Mouse (Mus musculus) liver, postnatal 0 days (tissue): ENCODE measurements around the gene Ccdc3. TPM values are rescaled to one million over a fixed set of nuclear protein-coding genes. Genes with fewer than 3 reads are reported as not detected.
A peak's percentile ranks its signal among the peaks of the same experiment; 100 is the strongest.

Source experiments
- ATAC-seq: fragments of 200-750 bp; cut with Nextera tagmentation; 2 replicates; pipeline ENCODE4 v1.8.0; 2017; ENCODE audit warnings: mild to moderate bottlenecking, moderate library complexity
- DNase-seq: peaks from one replicate; pipeline ENCODE4 v3.0.0-alpha.2; 2016
- H3K27ac ChIP-seq: fragments of 300-500 bp; sonication (generic); 2 replicates; pipeline ENCODE4 v1.5.1; 2014; ENCODE audit warnings: antibody characterized with exemption, moderate library complexity, mild to moderate bottlenecking, low read depth
- H3K27me3 ChIP-seq: fragments of 300-500 bp; sonication (generic); 2 replicates; pipeline ENCODE4 v1.6.1; 2014; ENCODE audit warnings: low read length, control low read depth, mixed read lengths; ENCODE audit not compliant: insufficient read depth
- H3K36me3 ChIP-seq: fragments of 300-500 bp; sonication (generic); replicated peaks from 2 replicates; pipeline ENCODE4 v1.6.1; 2014; ENCODE audit warnings: mild to moderate bottlenecking, control low read depth, low read length, moderate library complexity, mixed read lengths; ENCODE audit not compliant: insufficient read depth
- H3K4me1 ChIP-seq: fragments of 300-500 bp; sonication (generic); 2 replicates; pipeline ENCODE4 v1.6.1; 2014; ENCODE audit warnings: antibody characterized with exemption, mild to moderate bottlenecking, control low read depth; ENCODE audit not compliant: insufficient read depth
- H3K4me2 ChIP-seq: fragments of 300-500 bp; sonication (generic); 2 replicates; pipeline ENCODE4 v1.6.1; 2014; ENCODE audit warnings: low read depth, mild to moderate bottlenecking, low read length, moderate library complexity, mixed read lengths
- H3K4me3 ChIP-seq: fragments of 300-500 bp; sonication (generic); 2 replicates; pipeline ENCODE4 v1.5.1; 2014; ENCODE audit warnings: low read depth, low read length
- H3K9ac ChIP-seq: fragments of 300-500 bp; sonication (generic); replicated peaks from 2 replicates; pipeline ENCODE4 v1.6.1; 2014; ENCODE audit warnings: mild to moderate bottlenecking, moderate library complexity
- H3K9me3 ChIP-seq: fragments of 300-500 bp; sonication (generic); 2 replicates; pipeline ENCODE4 v1.6.1; 2016; ENCODE audit warnings: mild to moderate bottlenecking, control low read depth, low read length, mixed read lengths
- CTCF ChIP-seq: sonication (generic); IDR thresholded peaks from 2 replicates; pipeline ENCODE4 v1.5.1; 2016; ENCODE audit warnings: antibody characterized with exemption, low read depth
- EP300 ChIP-seq: IDR thresholded peaks from 2 replicates; pipeline ENCODE4 v1.6.1; 2016; ENCODE audit warnings: antibody characterized with exemption, low read depth, mild to moderate bottlenecking
- WGBS: fragments of 180-500 bp; shearing (Covaris S2); extraction: QIAGEN DNeasy Blood & Tissue Kit; methylation state at CpG from one replicate; pipeline ENCODE4 v1.1.7; 2014; ENCODE audit not compliant: insufficient replicate concordance; 5-methylcytosine and 5-hydroxymethylcytosine counted together
- polyA plus RNA-seq: library from polyadenylated mRNA; unstranded; fragments of >200 nt; fragmentation: Nextera tagmentation; extraction: Ambion mirVana; gene quantifications from 2 replicates; pipeline ENCODE4 v1.2.1, GENCODE M21; 2015

Gene Ccdc3
- polyA plus RNA-seq, 1 experiment from 2014 or later, result 2.6 TPM

DNA sequence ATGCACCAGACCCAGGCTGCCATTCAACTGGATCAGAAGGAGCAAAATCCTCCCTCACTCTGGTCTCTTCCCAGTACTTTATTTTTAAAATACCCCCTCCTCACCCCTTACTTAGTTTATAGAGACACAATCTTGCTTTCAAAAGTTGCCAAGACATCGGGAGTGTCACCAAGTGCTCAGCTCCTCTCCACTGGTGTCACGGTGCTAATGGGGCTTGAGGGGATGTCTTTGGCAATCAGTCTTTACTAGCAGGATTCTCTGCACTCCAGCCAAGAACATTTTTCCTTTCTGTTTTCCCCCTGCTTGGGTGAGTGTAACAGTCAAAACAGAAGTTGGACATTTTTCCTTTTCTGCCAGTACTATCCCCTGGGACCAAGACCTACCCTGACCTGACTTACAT, 10.3 kb downstream of the Ccdc3 start:
- H3K4me3 ChIP-seq, result no peak overlapping the region
- 81% methylated on average over 2 of the region's 2 CpGs for WGBS
- no peaks in the 10 kb centered on the region for H3K9me3 ChIP-seq
- no peak overlapping the region for H3K27ac ChIP-seq
- H3K4me1 ChIP-seq, result no peaks in the 10 kb centered on the region
- no peak overlapping the region for H3K9ac ChIP-seq
- H3K4me2 ChIP-seq, result no peak overlapping the region
- DNase-seq, result no peak
- no peak for TF ChIP-seq EP300
- TF ChIP-seq CTCF, result no peak
- no peaks in the 10 kb centered on the region for H3K36me3 ChIP-seq
- no peaks in the 10 kb centered on the region for H3K27me3 ChIP-seq
- no peak for ATAC-seq

DNA sequence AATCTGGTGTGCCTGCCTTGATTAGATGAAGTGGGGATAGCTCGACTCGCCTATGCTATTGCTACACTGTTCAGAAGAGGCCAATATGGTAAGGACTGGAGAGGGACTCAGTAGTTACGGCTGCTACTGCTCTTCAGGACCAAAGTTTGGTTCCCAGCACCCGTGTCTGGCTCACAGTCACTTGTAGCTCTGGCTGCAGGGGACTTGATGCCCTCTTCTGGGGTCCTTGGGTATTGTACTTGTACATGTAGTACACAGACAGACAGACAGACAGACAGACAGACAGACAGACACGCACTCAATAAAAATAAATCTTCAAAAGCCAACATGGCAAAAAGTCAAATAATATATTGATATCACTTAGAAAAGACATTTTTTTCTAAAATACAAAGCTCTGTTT, 17.1 kb downstream of the Ccdc3 start:
- Histone ChIP-seq H3K9ac (no peak overlapping the region), H3K4me3 (no peak overlapping the region), H3K4me1 (no peaks in the 10 kb centered on the region), H3K4me2 (no peak overlapping the region), H3K27ac (no peak overlapping the region), H3K36me3 (no peaks in the 10 kb centered on the region), H3K27me3 (no peaks in the 10 kb centered on the region), H3K9me3 (no peaks in the 10 kb centered on the region)
- no peak for ATAC-seq
- no peak for TF ChIP-seq EP300
- no peak for TF ChIP-seq CTCF
- 81% methylated on average over 5 of the region's 5 CpGs for WGBS
- DNase-seq, result no peak

DNA sequence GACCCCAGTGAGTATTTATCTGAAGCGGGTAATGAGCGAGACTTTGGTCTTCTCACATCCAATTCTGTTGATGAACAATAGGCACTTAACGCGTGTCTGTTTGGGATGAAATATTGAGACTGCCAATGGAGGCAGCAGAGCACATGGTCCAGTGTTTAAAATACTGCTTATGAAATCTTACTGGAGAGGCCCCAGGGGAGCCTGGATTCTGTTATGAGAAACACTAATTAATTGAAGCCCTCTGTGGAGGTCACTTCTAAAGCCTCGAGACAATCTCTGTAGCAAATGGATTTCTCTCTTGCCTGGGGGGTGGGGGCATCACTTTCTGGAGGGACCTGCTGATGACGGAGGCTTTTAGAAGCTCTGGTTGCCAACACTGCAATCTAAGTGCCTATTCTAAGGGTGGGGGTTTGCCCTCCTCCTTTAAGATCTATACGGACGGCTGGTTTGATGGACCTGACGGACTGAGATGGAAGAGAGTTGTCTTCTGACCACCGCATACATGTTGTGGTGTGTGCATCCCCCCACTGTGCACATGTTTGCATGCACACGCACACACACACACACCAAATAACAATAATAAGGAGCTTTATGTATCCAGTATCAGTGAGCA, 22.8 kb downstream of the Ccdc3 start:
- ATAC-seq, result no peak
- H3K9ac ChIP-seq, result no peak overlapping the region
- no peaks in the 10 kb centered on the region for H3K9me3 ChIP-seq
- no peaks in the 10 kb centered on the region for H3K27me3 ChIP-seq
- H3K36me3 ChIP-seq, result no peaks in the 10 kb centered on the region
- 80% methylated on average over 11 of the region's 11 CpGs for WGBS
- H3K27ac ChIP-seq, result no peak overlapping the region
- H3K4me3 ChIP-seq, result no peak overlapping the region
- H3K4me1 ChIP-seq, result no peaks in the 10 kb centered on the region
- H3K4me2 ChIP-seq, result no peak overlapping the region
- TF ChIP-seq EP300 (no peak), CTCF (no peak)
- DNase-seq, result no peak

DNA sequence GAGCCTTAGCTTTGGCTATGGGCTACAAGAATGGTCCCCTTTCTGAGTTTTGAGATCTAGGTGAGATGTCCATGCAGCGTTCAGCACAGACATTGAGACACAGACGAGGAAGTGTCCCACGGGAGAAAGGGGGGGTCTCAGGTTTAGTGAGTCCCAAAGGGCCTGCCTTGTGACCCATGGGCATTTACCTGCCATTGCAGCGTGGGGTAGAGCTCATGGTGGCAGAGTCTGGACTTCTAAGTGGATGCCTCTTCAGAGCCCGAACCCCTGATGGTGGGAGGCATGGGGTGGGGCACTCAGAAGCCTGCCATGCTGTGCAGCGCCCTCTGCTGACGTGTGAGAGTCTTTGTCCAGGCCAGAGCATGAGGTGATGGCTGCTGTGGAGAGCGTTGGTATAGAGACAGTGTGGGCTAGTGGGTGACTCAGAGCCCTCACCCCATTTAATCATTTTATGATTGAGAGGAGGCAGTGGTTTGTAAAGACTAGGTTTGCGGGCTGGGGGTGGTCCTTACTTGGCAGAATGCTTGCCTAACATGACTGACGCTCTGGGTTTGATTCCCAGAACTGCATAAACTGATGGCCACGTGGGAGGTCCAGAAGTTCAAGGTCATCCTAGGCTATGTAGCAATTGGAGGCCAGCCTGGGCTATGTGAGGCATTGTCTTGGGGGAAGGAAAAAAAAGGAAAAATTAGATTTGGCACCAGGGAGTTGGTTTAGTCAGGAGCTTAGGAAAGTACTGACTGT, 23.6 kb downstream of the Ccdc3 start:
- TF ChIP-seq EP300 (no peak), CTCF (peak; percentile 58)
- Histone ChIP-seq H3K9me3 (no peaks in the 10 kb centered on the region), H3K4me3 (no peak overlapping the region), H3K27me3 (no peaks in the 10 kb centered on the region), H3K4me1 (no peaks in the 10 kb centered on the region), H3K4me2 (no peak overlapping the region), H3K9ac (no peak overlapping the region), H3K36me3 (no peaks in the 10 kb centered on the region), H3K27ac (no peak overlapping the region)
- WGBS, result 62% methylated on average over 11 of the region's 11 CpGs
- DNase-seq (peak; percentile 22), ATAC-seq (no peak)

DNA sequence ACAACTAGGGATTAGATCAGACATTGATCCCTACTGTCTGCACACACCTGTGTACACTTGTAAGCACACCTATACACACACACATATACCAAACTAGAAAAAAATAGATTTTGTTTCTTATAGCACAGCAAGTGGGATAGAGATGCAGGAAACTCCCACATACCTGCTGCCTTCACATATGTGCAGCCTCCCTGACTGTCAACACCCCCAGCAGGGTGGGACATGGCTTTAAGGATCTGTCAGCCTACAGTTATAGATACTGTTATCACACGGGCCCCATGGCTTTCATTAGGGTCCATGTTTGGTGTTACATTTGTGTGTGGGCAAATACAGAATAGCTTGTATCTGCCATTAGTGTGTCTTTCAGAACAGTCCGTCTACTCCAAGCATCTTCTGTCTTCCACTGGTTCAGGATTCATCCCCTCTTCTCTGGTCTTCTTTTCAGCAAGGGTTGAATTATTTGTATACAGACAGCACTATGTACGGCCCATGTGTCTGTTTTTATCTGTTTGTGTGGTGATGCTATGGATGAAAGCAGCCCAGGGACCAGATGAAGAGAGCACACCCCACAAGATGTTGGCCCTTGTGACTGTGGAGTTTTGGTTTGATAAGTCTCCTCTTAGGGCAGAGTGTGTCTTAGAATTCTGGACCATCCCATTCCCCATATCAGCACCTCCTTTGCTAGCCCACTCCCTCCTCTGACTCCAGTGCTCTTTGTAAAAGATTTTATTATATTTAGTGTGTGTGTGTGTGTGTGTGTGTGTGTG, 24.5 kb downstream of the Ccdc3 start:
- DNase-seq (no peak), ATAC-seq (no peak)
- WGBS, result 58% methylated on average over 3 of the region's 3 CpGs
- no peaks in the 10 kb centered on the region for H3K9me3 ChIP-seq
- no peaks in the 10 kb centered on the region for H3K4me1 ChIP-seq
- H3K36me3 ChIP-seq, result no peaks in the 10 kb centered on the region
- no peak overlapping the region for H3K9ac ChIP-seq
- no peak for TF ChIP-seq EP300
- no peak for TF ChIP-seq CTCF
- no peak overlapping the region for H3K27ac ChIP-seq
- no peak overlapping the region for H3K4me2 ChIP-seq
- H3K27me3 ChIP-seq, result no peaks in the 10 kb centered on the region
- H3K4me3 ChIP-seq, result no peak overlapping the region

DNA sequence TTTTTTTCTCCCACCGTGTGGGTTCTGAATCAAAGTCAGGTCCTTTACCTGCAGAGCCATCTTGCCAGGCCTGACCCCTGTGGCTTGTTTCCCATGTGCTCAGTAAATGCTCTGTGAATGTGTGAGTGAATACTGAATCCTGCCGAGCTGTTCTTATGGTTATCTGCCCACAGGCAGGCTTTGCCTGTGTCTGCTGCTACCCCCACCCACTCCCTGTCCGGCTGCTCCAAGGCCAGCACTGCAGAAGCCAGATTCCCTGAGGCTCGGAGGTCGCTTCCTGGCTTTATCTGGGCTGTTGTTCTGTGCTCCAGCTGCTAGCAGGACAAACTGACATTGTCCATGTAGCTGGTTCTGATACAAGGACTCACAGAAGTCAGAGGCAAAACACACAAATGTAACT, 25.2 kb downstream of the Ccdc3 start:
- no peak for ATAC-seq
- Histone ChIP-seq H3K36me3 (no peaks in the 10 kb centered on the region), H3K4me1 (no peaks in the 10 kb centered on the region), H3K27ac (no peak overlapping the region), H3K9ac (no peak overlapping the region), H3K27me3 (no peaks in the 10 kb centered on the region), H3K4me3 (no peak overlapping the region), H3K4me2 (no peak overlapping the region), H3K9me3 (no peaks in the 10 kb centered on the region)
- DNase-seq, result no peak
- TF ChIP-seq EP300 (no peak), CTCF (no peak)
- 44% methylated on average over 5 of the region's 5 CpGs for WGBS
